Mouse (Mus musculus): ENCODE measurements around the gene Nemp1. TPM values are rescaled to one million over a fixed set of nuclear protein-coding genes. Genes with fewer than 3 reads are reported as not detected.

Gene Nemp1
- 1 to 10 TPM; 4.8 to 5.6 TPM for total RNA-seq (2021)

- DNase-seq: peak; percentile 51
- intact Hi-C loops (cut with DNase I): no loop called here
These were observed at the start of gene Nemp1 for GRCm38 (mm10) chr10:127666501-127667268. TSS of gene Nemp1 (plus strand) at chr10:127666901.

GRCm38 (mm10) chr10:127617294-127617693 lies 49.4 kb upstream of the Nemp1 start:
- intact Hi-C loops (cut with DNase I): no loop called here
- DNase-seq: no peak

- intact Hi-C loops (cut with DNase I): no loop called here
- DNase-seq: no peak
These were observed 48.5 kb upstream of the Nemp1 start for GRCm38 (mm10) chr10:127618173-127618572.

- intact Hi-C loops (cut with DNase I): no loop called here
- no peak for DNase-seq
These were observed 47.5 kb upstream of the Nemp1 start for GRCm38 (mm10) chr10:127619119-127619721.

GRCm38 (mm10) chr10:127619941-127620405 lies 46.7 kb upstream of the Nemp1 start:
- intact Hi-C loops (cut with DNase I): no loop called here
- DNase-seq: no peak

- intact Hi-C loops (cut with DNase I): no loop called here
- peak; percentile 52 for DNase-seq
These were observed 46.1 kb upstream of the Nemp1 start, which contains the start of gene Lrp1 for GRCm38 (mm10) chr10:127620406-127621190. TSS of gene Lrp1 (minus strand) at chr10:127621148.

- intact Hi-C loops (cut with DNase I): no loop called here
- peak; percentile 95 for DNase-seq
These were observed 45.3 kb upstream of the Nemp1 start for GRCm38 (mm10) chr10:127621191-127622056.

GRCm38 (mm10) chr10:127622057-127622392 lies 44.7 kb upstream of the Nemp1 start:
- intact Hi-C loops (cut with DNase I): no loop called here
- peak; percentile 67 for DNase-seq

GRCm38 (mm10) chr10:127622661-127623060 lies 44.0 kb upstream of the Nemp1 start:
- intact Hi-C loops (cut with DNase I): no loop called here
- DNase-seq: no peak

GRCm38 (mm10) chr10:127623439-127624216 lies 43.1 kb upstream of the Nemp1 start:
- DNase-seq: no peak
- intact Hi-C loops (cut with DNase I): no loop called here

GRCm38 (mm10) chr10:127626433-127626832 lies 40.3 kb upstream of the Nemp1 start:
- DNase-seq: no peak
- intact Hi-C loops (cut with DNase I): no loop called here

- no peak for DNase-seq
- intact Hi-C loops (cut with DNase I): no loop called here
These were observed 35.2 kb upstream of the Nemp1 start for GRCm38 (mm10) chr10:127631261-127632214.

- no peak for DNase-seq
- intact Hi-C loops (cut with DNase I): no loop called here
These were observed 33.9 kb upstream of the Nemp1 start for GRCm38 (mm10) chr10:127632668-127633271.

GRCm38 (mm10) chr10:127640421-127640820 lies 26.3 kb upstream of the Nemp1 start:
- DNase-seq: no peak
- intact Hi-C loops (cut with DNase I): no loop called here

GRCm38 (mm10) chr10:127641861-127642771 lies 24.6 kb upstream of the Nemp1 start:
- intact Hi-C loops (cut with DNase I): no loop called here
- DNase-seq: peak; percentile 86

GRCm38 (mm10) chr10:127642772-127643552 lies 23.7 kb upstream of the Nemp1 start, which contains the start of gene Stat6:
TSS of gene Stat6 (plus strand) at chr10:127642986.
- no peak for DNase-seq
- intact Hi-C loops (cut with DNase I): no loop called here
